Mouse (Mus musculus) testis, adult 2 months (tissue): ENCODE data around the gene Ninj2. TPM values are rescaled to one million over a fixed set of nuclear protein-coding genes. Genes with fewer than 3 reads are reported as not detected.

Source experiments
- H3K27ac ChIP-seq: fragments of 200-500 bp; 2 replicates; pipeline ENCODE4 v1.5.1; 2012; ENCODE audit warnings: low read depth, low read length; ENCODE audit not compliant: control insufficient read depth, insufficient read depth
- H3K27me3 ChIP-seq: fragments of 200-500 bp; 2 replicates; pipeline ENCODE4 v1.6.1; 2012; ENCODE audit warnings: mild to moderate bottlenecking, low read length, moderate library complexity; ENCODE audit not compliant: control insufficient read depth, insufficient read depth
- H3K36me3 ChIP-seq: fragments of 200-500 bp; 2 replicates; pipeline ENCODE4 v1.6.1; 2012; ENCODE audit warnings: mild to moderate bottlenecking, low read length; ENCODE audit not compliant: control insufficient read depth, insufficient read depth
- H3K4me1 ChIP-seq: fragments of 200-500 bp; 2 replicates; pipeline ENCODE4 v1.6.1; 2012; ENCODE audit warnings: low read length; ENCODE audit not compliant: control insufficient read depth, insufficient read depth
- H3K4me3 ChIP-seq: fragments of 200-500 bp; 2 replicates; pipeline ENCODE4 v1.5.1; 2012; ENCODE audit warnings: low read depth, mild to moderate bottlenecking, low read length, moderate library complexity, mixed read lengths; ENCODE audit not compliant: control insufficient read depth
- CTCF ChIP-seq: fragments of 200-500 bp; IDR thresholded peaks from 2 replicates; pipeline ENCODE4 v1.5.1; 2012; ENCODE audit warnings: low read depth, mild to moderate bottlenecking, inconsistent platforms, low read length, moderate library complexity; ENCODE audit not compliant: control insufficient read depth, insufficient read depth, insufficient replicate concordance
- POLR2A ChIP-seq: fragments of 200-500 bp; IDR thresholded peaks from 2 replicates; pipeline ENCODE4 v1.6.1; 2012; ENCODE audit warnings: low read depth, mild to moderate bottlenecking, inconsistent platforms, low read length, moderate library complexity; ENCODE audit not compliant: control insufficient read depth
- polyA plus RNA-seq: library from polyadenylated mRNA; depleted of rRNA; stranded (reverse); fragments of >200 nt; gene quantifications from 2 replicates; pipeline ENCODE4 v1.2.3, GENCODE M21; 2012; rRNA removed

Gene Ninj2
- polyA plus RNA-seq, result 0.17 TPM in 1 of 2 replicates, not detected in the other

- H3K27me3 ChIP-seq, result no peaks in the 10 kb centered on the region
- H3K36me3 ChIP-seq, result no peaks in the 10 kb centered on the region
- TF ChIP-seq CTCF, result no peak
- no peak for TF ChIP-seq POLR2A
- H3K4me3 ChIP-seq, result no peak within 1 kb of the TSS
- H3K4me1 ChIP-seq, result no peaks in the 10 kb centered on the region
- no peak within 1 kb of the TSS for H3K27ac ChIP-seq
These were observed at the start of gene Ninj2 for GRCm38 (mm10) chr6:120093100-120093499. Gene Ninj2, plus strand, starts transcription at chr6:120093350.

GRCm38 (mm10) chr6:120045406-120045805, 47.7 kb upstream of the Ninj2 start:
- no peaks in the 10 kb centered on the region for H3K27me3 ChIP-seq
- H3K4me1 ChIP-seq, result no peaks in the 10 kb centered on the region
- TF ChIP-seq POLR2A (no peak), CTCF (no peak)
- no peaks in the 10 kb centered on the region for H3K36me3 ChIP-seq
- H3K4me3 ChIP-seq, result no peak overlapping the region
- H3K27ac ChIP-seq, result no peak overlapping the region

DNA sequence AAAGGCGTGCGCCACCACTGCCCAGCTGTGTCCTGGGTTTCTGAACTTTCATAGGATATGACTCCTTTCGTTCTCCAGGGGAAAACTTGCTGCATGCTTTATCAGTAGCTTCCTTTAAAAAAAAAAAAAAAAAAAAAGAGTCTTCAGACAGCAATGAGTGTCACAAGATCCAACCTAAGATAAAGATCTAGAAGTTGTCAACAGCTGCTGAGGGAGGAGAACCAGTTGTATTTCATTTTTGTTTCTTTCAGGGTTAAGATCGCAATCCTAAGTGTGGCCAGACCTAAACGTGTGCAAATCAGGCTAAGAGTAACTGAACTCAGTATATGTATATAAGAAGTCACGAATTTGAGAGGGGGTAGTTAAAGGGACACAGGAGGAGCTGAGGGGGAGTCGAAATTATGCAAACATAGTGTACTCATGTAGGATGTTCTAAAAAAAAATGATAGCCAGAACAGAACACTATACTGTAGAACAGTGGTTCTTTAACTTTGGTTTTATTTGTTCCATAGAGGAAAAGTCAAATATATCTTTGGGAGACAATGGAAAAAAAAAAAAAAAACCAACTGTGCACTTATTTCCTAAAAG, 45.4 kb upstream of the Ninj2 start:
- H3K4me3 ChIP-seq, result no peak overlapping the region
- no peaks in the 10 kb centered on the region for H3K36me3 ChIP-seq
- no peaks in the 10 kb centered on the region for H3K4me1 ChIP-seq
- H3K27ac ChIP-seq, result no peak overlapping the region
- no peaks in the 10 kb centered on the region for H3K27me3 ChIP-seq
- no peak for TF ChIP-seq POLR2A
- TF ChIP-seq CTCF, result no peak

GRCm38 (mm10) chr6:120054412-120054811, 38.7 kb upstream of the Ninj2 start:
- Histone ChIP-seq H3K4me3 (no peak overlapping the region), H3K27ac (no peak overlapping the region), H3K27me3 (no peaks in the 10 kb centered on the region), H3K4me1 (no peaks in the 10 kb centered on the region), H3K36me3 (no peaks in the 10 kb centered on the region)
- no peak for TF ChIP-seq CTCF
- TF ChIP-seq POLR2A, result no peak

- no peaks in the 10 kb centered on the region for H3K36me3 ChIP-seq
- no peaks in the 10 kb centered on the region for H3K27me3 ChIP-seq
- no peaks in the 10 kb centered on the region for H3K4me1 ChIP-seq
- no peak for TF ChIP-seq CTCF
- TF ChIP-seq POLR2A, result no peak
- no peak overlapping the region for H3K4me3 ChIP-seq
- H3K27ac ChIP-seq, result no peak overlapping the region
These were observed 37.2 kb upstream of the Ninj2 start for GRCm38 (mm10) chr6:120055666-120056540.

- no peaks in the 10 kb centered on the region for H3K27me3 ChIP-seq
- no peaks in the 10 kb centered on the region for H3K4me1 ChIP-seq
- H3K27ac ChIP-seq, result no peak overlapping the region
- no peak for TF ChIP-seq CTCF
- no peak for TF ChIP-seq POLR2A
- H3K36me3 ChIP-seq, result no peaks in the 10 kb centered on the region
- H3K4me3 ChIP-seq, result no peak overlapping the region
These were observed 30.2 kb upstream of the Ninj2 start for GRCm38 (mm10) chr6:120062934-120063333.

DNA sequence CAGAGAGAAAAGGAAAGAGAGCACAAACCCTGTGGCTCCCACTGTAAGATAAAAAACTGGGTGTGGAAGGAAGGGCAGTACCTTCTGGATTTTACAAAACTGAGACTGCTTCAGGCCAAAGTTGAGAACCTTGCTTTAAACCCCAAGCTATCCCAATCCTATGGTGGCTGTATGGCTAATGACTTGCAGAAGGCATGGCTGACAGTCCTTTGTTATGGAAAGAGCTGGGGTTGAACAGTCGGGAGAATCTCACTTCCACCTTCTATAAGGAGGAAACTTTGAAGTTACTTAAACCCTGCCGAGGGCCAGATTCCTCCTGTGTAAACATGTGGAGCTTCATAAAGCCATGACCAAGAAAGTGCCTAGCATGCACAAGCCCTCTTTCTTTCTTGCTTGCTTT, 28.5 kb upstream of the Ninj2 start:
- Histone ChIP-seq H3K4me1 (no peaks in the 10 kb centered on the region), H3K27ac (no peak overlapping the region), H3K4me3 (no peak overlapping the region)

More for the DNA sequence above, 28.5 kb upstream of the Ninj2 start:
- Histone ChIP-seq H3K36me3 (no peaks in the 10 kb centered on the region), H3K27me3 (no peaks in the 10 kb centered on the region)
- TF ChIP-seq CTCF, result no peak
- TF ChIP-seq POLR2A, result no peak
